Mouse (Mus musculus): ENCODE measurements around the gene Chaf1a. TPM values are rescaled to one million over a fixed set of nuclear protein-coding genes. Genes with fewer than 3 reads are reported as not detected.
A peak's percentile ranks its signal among the peaks of the same experiment; 100 is the strongest.

Gene Chaf1a
- polyA plus RNA-seq, 1 experiment = not detected

- H3K4me3 ChIP-seq (ENCODE audit: insufficient read depth, low read depth, low read length) = peak overlapping the region; percentile 66
- peaks cover 26% of the 10 kb centered on the region for H3K4me1 ChIP-seq (ENCODE audit: control insufficient read depth, insufficient read depth, low read length)
- no peak for TF ChIP-seq CTCF (IDR thresholded peaks at IDR 0.05; ENCODE audit: insufficient read depth, low read depth, low read length)
- 3% methylated on average over 8 of the region's 8 CpGs for WGBS
- no peak overlapping the region for H3K27ac ChIP-seq (ENCODE audit: insufficient read depth, low read depth, low read length)
Measured at GRCm38 (mm10) chr17:56080781-56081585, 40.7 kb downstream of the Chaf1a start.

GRCm38 (mm10) chr17:56092312-56092711, 52.1 kb downstream of the Chaf1a start:
- TF ChIP-seq CTCF (IDR thresholded peaks at IDR 0.05; ENCODE audit: insufficient read depth, low read depth, low read length) = no peak
- no peak for TF ChIP-seq POLR2A (IDR thresholded peaks at IDR 0.05; ENCODE audit: insufficient read depth, low read depth, low read length)
- WGBS = 84% methylated on average over 1 of the region's 1 CpGs
- Histone ChIP-seq H3K4me3 (ENCODE audit: insufficient read depth, low read depth, low read length) (no peak overlapping the region), H3K27ac (ENCODE audit: insufficient read depth, low read depth, low read length) (no peak overlapping the region), H3K4me1 (ENCODE audit: control insufficient read depth, insufficient read depth, low read length) (no peaks in the 10 kb centered on the region)

GRCm38 (mm10) chr17:56092794-56093193, 52.6 kb downstream of the Chaf1a start:
- TF ChIP-seq CTCF (IDR thresholded peaks at IDR 0.05; ENCODE audit: insufficient read depth, low read depth, low read length) (no peak), POLR2A (IDR thresholded peaks at IDR 0.05; ENCODE audit: insufficient read depth, low read depth, low read length) (no peak)
- Histone ChIP-seq H3K4me3 (ENCODE audit: insufficient read depth, low read depth, low read length) (no peak overlapping the region), H3K4me1 (ENCODE audit: control insufficient read depth, insufficient read depth, low read length) (no peaks in the 10 kb centered on the region), H3K27ac (ENCODE audit: insufficient read depth, low read depth, low read length) (no peak overlapping the region)
- 94% methylated on average over 1 of the region's 1 CpGs for WGBS

GRCm38 (mm10) chr17:56096883-56097282, 56.6 kb downstream of the Chaf1a start:
- no peaks in the 10 kb centered on the region for H3K4me1 ChIP-seq (ENCODE audit: control insufficient read depth, insufficient read depth, low read length)
- H3K4me3 ChIP-seq (ENCODE audit: insufficient read depth, low read depth, low read length) = no peak overlapping the region
- no peak for TF ChIP-seq POLR2A (IDR thresholded peaks at IDR 0.05; ENCODE audit: insufficient read depth, low read depth, low read length)
- no peak for TF ChIP-seq CTCF (IDR thresholded peaks at IDR 0.05; ENCODE audit: insufficient read depth, low read depth, low read length)
- no peak overlapping the region for H3K27ac ChIP-seq (ENCODE audit: insufficient read depth, low read depth, low read length)
- WGBS = 91% methylated on average over 12 of the region's 12 CpGs

- no peak for TF ChIP-seq POLR2A (IDR thresholded peaks at IDR 0.05; ENCODE audit: insufficient read depth, low read depth, low read length)
- TF ChIP-seq CTCF (IDR thresholded peaks at IDR 0.05; ENCODE audit: insufficient read depth, low read depth, low read length) = no peak
- Histone ChIP-seq H3K4me1 (ENCODE audit: control insufficient read depth, insufficient read depth, low read length) (no peaks in the 10 kb centered on the region), H3K4me3 (ENCODE audit: insufficient read depth, low read depth, low read length) (no peak overlapping the region), H3K27ac (ENCODE audit: insufficient read depth, low read depth, low read length) (no peak overlapping the region)
- 88% methylated on average over 8 of the region's 8 CpGs for WGBS
Measured at GRCm38 (mm10) chr17:56098180-56098579, 57.9 kb downstream of the Chaf1a start.

- TF ChIP-seq POLR2A (IDR thresholded peaks at IDR 0.05; ENCODE audit: insufficient read depth, low read depth, low read length) (no peak), CTCF (IDR thresholded peaks at IDR 0.05; ENCODE audit: insufficient read depth, low read depth, low read length) (no peak)
- H3K4me1 ChIP-seq (ENCODE audit: control insufficient read depth, insufficient read depth, low read length) = no peaks in the 10 kb centered on the region
- no peak overlapping the region for H3K4me3 ChIP-seq (ENCODE audit: insufficient read depth, low read depth, low read length)
- H3K27ac ChIP-seq (ENCODE audit: insufficient read depth, low read depth, low read length) = no peak overlapping the region
- 85% methylated on average over 15 of the region's 15 CpGs for WGBS
Measured at GRCm38 (mm10) chr17:56098711-56099572, 58.7 kb downstream of the Chaf1a start.

- Histone ChIP-seq H3K4me3 (ENCODE audit: insufficient read depth, low read depth, low read length) (no peak overlapping the region), H3K27ac (ENCODE audit: insufficient read depth, low read depth, low read length) (no peak overlapping the region), H3K4me1 (ENCODE audit: control insufficient read depth, insufficient read depth, low read length) (no peaks in the 10 kb centered on the region)
- no peak for TF ChIP-seq CTCF (IDR thresholded peaks at IDR 0.05; ENCODE audit: insufficient read depth, low read depth, low read length)
- TF ChIP-seq POLR2A (IDR thresholded peaks at IDR 0.05; ENCODE audit: insufficient read depth, low read depth, low read length) = no peak
- WGBS = 86% methylated on average over 3 of the region's 3 CpGs
Measured at GRCm38 (mm10) chr17:56100811-56101210, 60.6 kb downstream of the Chaf1a start.

- H3K4me1 ChIP-seq (ENCODE audit: control insufficient read depth, insufficient read depth, low read length) = no peaks in the 10 kb centered on the region
- no peak overlapping the region for H3K27ac ChIP-seq (ENCODE audit: insufficient read depth, low read depth, low read length)
- TF ChIP-seq POLR2A (IDR thresholded peaks at IDR 0.05; ENCODE audit: insufficient read depth, low read depth, low read length) (no peak), CTCF (IDR thresholded peaks at IDR 0.05; ENCODE audit: insufficient read depth, low read depth, low read length) (no peak)
- WGBS = 93% methylated on average over 5 of the region's 5 CpGs
- H3K4me3 ChIP-seq (ENCODE audit: insufficient read depth, low read depth, low read length) = no peak overlapping the region
Measured at GRCm38 (mm10) chr17:56102158-56102557, 61.9 kb downstream of the Chaf1a start.

- no peak overlapping the region for H3K27ac ChIP-seq (ENCODE audit: insufficient read depth, low read depth, low read length)
- H3K4me1 ChIP-seq (ENCODE audit: control insufficient read depth, insufficient read depth, low read length) = no peaks in the 10 kb centered on the region
- WGBS = 92% methylated on average over 9 of the region's 9 CpGs
- no peak overlapping the region for H3K4me3 ChIP-seq (ENCODE audit: insufficient read depth, low read depth, low read length)
- TF ChIP-seq CTCF (IDR thresholded peaks at IDR 0.05; ENCODE audit: insufficient read depth, low read depth, low read length) = no peak
- no peak for TF ChIP-seq POLR2A (IDR thresholded peaks at IDR 0.05; ENCODE audit: insufficient read depth, low read depth, low read length)
Measured at GRCm38 (mm10) chr17:56102927-56103326, 62.7 kb downstream of the Chaf1a start.

Data from olfactory bulb, adult 2 months (tissue).